In the genomic region with DNA sequence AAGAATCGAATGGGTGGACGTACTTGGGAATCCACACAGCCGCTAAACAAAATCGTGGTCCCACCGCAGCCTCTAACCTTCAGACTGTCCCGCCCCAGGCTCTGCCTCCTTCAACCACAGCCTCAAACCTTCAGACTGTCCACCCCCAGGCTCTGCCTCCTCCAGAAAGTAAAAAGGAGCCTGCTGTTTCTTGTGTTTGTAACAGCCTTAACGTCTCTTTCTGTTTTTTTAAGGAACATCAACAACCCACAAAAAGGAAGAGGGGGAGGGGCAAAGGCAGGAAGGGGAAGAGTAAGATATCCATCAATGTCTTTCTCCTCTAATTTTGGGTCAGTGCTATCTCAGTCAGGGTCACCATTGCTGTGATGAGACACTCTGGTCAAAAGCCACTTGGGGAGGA, we compare ENCODE assay signal across 10 mouse cellular contexts. TPM values are rescaled to one million over a fixed set of nuclear protein-coding genes. Genes with fewer than 3 reads are reported as not detected.
A peak's percentile ranks its signal among the peaks of the same experiment; 100 is the strongest.
DNase-seq lines count a peak whose midpoint lies in the region; ATAC-seq and TF ChIP-seq lines count a peak whose summit lies in the region.
"Had no signal": no experiment of that assay in that cellular context is flagged by ENCODE, and none has a peak within 500 bp of the region (broad histone marks: within the 10 kb centered on the region; RNA-seq: fewer than 3 reads in every experiment).

No protein-coding gene starts in this region.

- TF ChIP-seq CTCF in spleen, adult 2 months (IDR thresholded peaks at IDR 0.05; ENCODE audit: extremely low read depth, insufficient read depth, insufficient read length, insufficient replicate concordance) = no peak

- no peaks in the 10 kb centered on the region for H3K36me3 ChIP-seq in liver, embryonic 12.5 days
- no peaks in the 10 kb centered on the region for H3K36me3 ChIP-seq in spleen, adult 2 months (ENCODE audit: control insufficient read depth, insufficient read depth, low read length)
- H3K36me3 ChIP-seq: forebrain, embryonic 12.5 days; hindbrain, embryonic 15.5 days had no signal

- 8% methylated on average over 7 of the region's 7 CpGs for WGBS in liver, embryonic 12.5 days (ENCODE audit: insufficient replicate concordance)
- WGBS in spleen, adult 2 months = 7% methylated on average over 7 of the region's 7 CpGs

- H3K27me3 ChIP-seq in liver, embryonic 12.5 days (replicated peaks) = no peaks in the 10 kb centered on the region
- no peaks in the 10 kb centered on the region for H3K27me3 ChIP-seq in spleen, adult 2 months (ENCODE audit: control insufficient read depth, insufficient read depth, low read length)
- H3K27me3 ChIP-seq: hindbrain, embryonic 15.5 days had no signal

- H3K9ac ChIP-seq in liver, embryonic 12.5 days = no peak overlapping the region
- H3K9ac ChIP-seq: forebrain, embryonic 12.5 days; hindbrain, embryonic 15.5 days had no signal

- peaks cover 29% of the 10 kb centered on the region for H3K4me1 ChIP-seq in liver, embryonic 12.5 days
- H3K4me1 ChIP-seq in spleen, adult 2 months (ENCODE audit: control insufficient read depth, insufficient read depth, insufficient read length) = peaks cover 23% of the 10 kb centered on the region

- H3K9me3 ChIP-seq in liver, embryonic 12.5 days (replicated peaks) = no peaks in the 10 kb centered on the region
- H3K9me3 ChIP-seq: forebrain, embryonic 12.5 days; hindbrain, embryonic 15.5 days had no signal

- ATAC-seq in liver, embryonic 12.5 days = no peak

- H3K4me3 ChIP-seq in liver, embryonic 12.5 days = no peak overlapping the region
- peak overlapping the region; percentile 50; the same call in 1 of the 2 replicates for H3K4me3 ChIP-seq in spleen, adult 2 months (ENCODE audit: extremely low read depth, insufficient read depth, insufficient read length)
- H3K4me3 ChIP-seq: forebrain, embryonic 12.5 days; hindbrain, embryonic 15.5 days had no signal

- H3K27ac ChIP-seq in liver, embryonic 12.5 days = peak overlapping the region; percentile 10; the same call in 1 of the 2 replicates
- H3K27ac ChIP-seq in spleen, adult 2 months (ENCODE audit: insufficient read depth, low read length) = peak overlapping the region; percentile 86
- H3K27ac ChIP-seq: forebrain, embryonic 12.5 days; hindbrain, embryonic 15.5 days had no signal

- no peak overlapping the region for H3K4me2 ChIP-seq in liver, embryonic 12.5 days
- H3K4me2 ChIP-seq: forebrain, embryonic 12.5 days; hindbrain, embryonic 15.5 days had no signal

- TF ChIP-seq POLR2A in spleen, adult 2 months (IDR thresholded peaks at IDR 0.05; ENCODE audit: low read depth, low read length) = no peak

- peak; percentile 31 for DNase-seq in adrenal gland, postnatal 14 days
- DNase-seq in adrenal gland, postnatal 25 days = no peak
- DNase-seq in R1 (ENCODE audit: low read depth, low spot score) = peak; percentile 48
- DNase-seq in spleen, adult 2 months (ENCODE audit: low read depth in 1 of 2, low spot score in 2 of 2) = peak in 1 of 2 experiments; percentile 74
- DNase-seq in T-cell, adult 2 months (ENCODE audit: low spot score) = no peak
- DNase-seq in left cerebral cortex, adult 18-20 months (ENCODE audit: low spot score in 2 of 2) = no peak
- no peak for DNase-seq in ovary, postnatal 14 days (ENCODE audit: low spot score)

RNA-seq across cellular contexts. Expression of gene Tns3, which starts 25.2 kb away (rescaled TPM):
- 36.9 and 38.4 TPM in 2 replicates for total RNA-seq in adrenal gland, postnatal 14 days (2021)
- 52.2 and 71.1 TPM in 2 replicates for total RNA-seq in adrenal gland, postnatal 25 days (2021)
- polyA plus RNA-seq in liver, embryonic 12.5 days (2016; fragmentation: Nextera tagmentation; extraction: Ambion mirVana) = 6.7 and 7.3 TPM in 2 replicates
- 39.4 and 39.7 TPM in 2 replicates for polyA plus RNA-seq in spleen, adult 2 months (2012; rRNA removed)
- 10 to 100 TPM; 33.5 to 34.4 TPM for total RNA-seq in left cerebral cortex, adult 18-20 months (2021)

Comparison
In these comparisons a context has a peak if more than half of its experiments do, and no peak if none do; other contexts are left out.
1. DNase-seq: peak in adrenal gland, postnatal 14 days (single experiment) and R1 (single experiment); none in adrenal gland, postnatal 25 days (single experiment), T-cell, adult 2 months (single experiment), left cerebral cortex, adult 18-20 months (0 of 2) and ovary, postnatal 14 days (single experiment).